Mouse (Mus musculus) liver, embryonic 14.5 days (tissue): ENCODE data around the gene Osbpl10. TPM values are rescaled to one million over a fixed set of nuclear protein-coding genes. Genes with fewer than 3 reads are reported as not detected.

ENCODE experiments used
- ATAC-seq: fragments of 200-750 bp; cut with Nextera tagmentation; 2 replicates; pipeline ENCODE4 v1.8.0; 2017; ENCODE audit warnings: moderate number of reproducible peaks, mild to moderate bottlenecking, moderate library complexity; ENCODE audit not compliant: insufficient read depth
- DNase-seq, 3 experiments: peaks; one replicate each; pipeline ENCODE4 v3.0.0-alpha.2; 2012 to 2013; ENCODE audit warnings: low read depth in 3 of 3, low spot score in 3 of 3
- H3K27ac ChIP-seq: fragments of 300-500 bp; sonication (generic); 2 replicates; pipeline ENCODE4 v1.5.1; 2014; ENCODE audit warnings: moderate library complexity, mild to moderate bottlenecking, control low read depth, inconsistent platforms
- H3K27me3 ChIP-seq: fragments of 300-500 bp; sonication (generic); 2 replicates; pipeline ENCODE4 v1.6.1; 2014; ENCODE audit warnings: mild to moderate bottlenecking, low read length, moderate library complexity; ENCODE audit not compliant: control insufficient read depth, insufficient read depth
- H3K36me3 ChIP-seq: fragments of 300-500 bp; sonication (generic); replicated peaks from 2 replicates; pipeline ENCODE4 v1.6.1; 2014; ENCODE audit warnings: low read depth; ENCODE audit not compliant: control insufficient read depth, insufficient read depth
- H3K4me1 ChIP-seq, 2 experiments: fragments of 200-500 bp in 1 of 2; fragments of 300-500 bp in 1 of 2; sonication (generic) in 1 of 2; replicated peaks; 2 replicates each; pipeline ENCODE4 v1.6.1; 2012 to 2014; ENCODE audit warnings: antibody characterized with exemption in 1 of 2, inconsistent platforms in 1 of 2, low read length in 1 of 2; ENCODE audit not compliant: control insufficient read depth in 2 of 2, insufficient read depth in 2 of 2
- H3K4me2 ChIP-seq: fragments of 300-500 bp; sonication (generic); 2 replicates; pipeline ENCODE4 v1.6.1; 2014; ENCODE audit warnings: low read depth, mild to moderate bottlenecking, control low read depth, moderate library complexity
- H3K4me3 ChIP-seq, 2 experiments: fragments of 200-500 bp in 1 of 2; fragments of 300-500 bp in 1 of 2; sonication (generic) in 1 of 2; 2 replicates each; pipeline ENCODE4 v1.5.1; 2012 to 2014; ENCODE audit warnings: low read depth in 2 of 2, low read length in 2 of 2, mild to moderate bottlenecking in 2 of 2, control low read depth in 1 of 2, inconsistent platforms in 1 of 2, moderate library complexity in 1 of 2; ENCODE audit not compliant: insufficient read depth in 1 of 2
- H3K9ac ChIP-seq: fragments of 300-500 bp; sonication (generic); replicated peaks from 2 replicates; pipeline ENCODE4 v1.6.1; 2014; ENCODE audit warnings: mild to moderate bottlenecking, control low read depth, moderate library complexity
- H3K9me3 ChIP-seq: fragments of 300-500 bp; sonication (generic); 2 replicates; pipeline ENCODE4 v1.6.1; 2016; ENCODE audit warnings: low read length, mixed read lengths; ENCODE audit not compliant: control insufficient read depth
- CTCF ChIP-seq: IDR thresholded peaks from 2 replicates; pipeline ENCODE4 v1.5.1; 2016; ENCODE audit warnings: antibody characterized with exemption, low read depth, control low read depth
- EP300 ChIP-seq: IDR thresholded peaks from 2 replicates; pipeline ENCODE4 v1.6.1; 2016; ENCODE audit warnings: antibody characterized with exemption, low read depth
- WGBS: fragments of 180-500 bp; shearing (Covaris S2); extraction: QIAGEN DNeasy Blood & Tissue Kit; methylation state at CpG from one replicate; pipeline ENCODE4 v1.1.7; 2014; ENCODE audit not compliant: insufficient replicate concordance; 5-methylcytosine and 5-hydroxymethylcytosine counted together
- polyA plus RNA-seq, 2 experiments: library from polyadenylated mRNA; depleted of rRNA in 1 of 2; stranded (reverse) in 1 of 2; unstranded in 1 of 2; fragments of >200 nt; fragmentation: Nextera tagmentation in 1 of 2; extraction: Ambion mirVana in 1 of 2; gene quantifications; 2 replicates each; pipeline versions ENCODE4 v1.2.1 to v1.2.3; 2012 to 2014

Osbpl10 gene
- polyA plus RNA-seq, 2 experiments: 0.08 to 0.29 TPM

DNA sequence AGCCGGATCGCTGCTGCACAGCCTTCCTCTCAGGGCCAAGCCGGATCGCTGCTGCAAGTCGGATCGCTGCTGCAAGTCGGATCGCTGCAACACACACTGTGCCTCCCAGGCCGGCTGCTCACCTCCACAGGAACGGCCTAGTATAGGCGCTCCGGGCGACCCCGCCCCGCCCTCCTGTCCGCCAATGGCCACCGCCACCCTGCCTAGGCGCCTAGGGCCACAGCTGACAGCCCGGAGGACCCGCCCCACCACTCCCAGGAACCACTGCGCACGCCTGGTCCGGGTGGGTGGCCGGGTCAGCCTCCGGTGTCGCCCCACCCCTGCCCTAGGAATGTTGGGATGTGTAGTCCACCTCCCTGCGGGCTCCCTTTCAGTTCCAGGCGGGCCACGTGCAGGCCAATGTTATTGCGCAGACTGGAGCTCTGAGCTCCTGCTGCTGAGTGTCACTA lies 44.6 kb upstream of the Osbpl10 start, which contains the start of gene Gpd1l:
TSS of gene Gpd1l (minus strand) at position 265 of the 449 bp plus-strand sequence.
- TF ChIP-seq EP300 (no peak), CTCF (no peak)
- whole genome bisulfite sequencing: under 1% methylated on average over 30 of the region's 30 CpGs

GRCm38 (mm10) chr9:114934231-114934630 lies 44.1 kb upstream of the Osbpl10 start:
- DNase-seq: no peak
- peak overlapping the region; percentile 36 to 57; a peak in 3 of 4 replicates for H3K4me3 ChIP-seq
- no peaks in the 10 kb centered on the region for H3K36me3 ChIP-seq
- H3K27me3 ChIP-seq: no peaks in the 10 kb centered on the region
- WGBS: 42% methylated on average over 11 of the region's 11 CpGs
- no peak for TF ChIP-seq CTCF
- no peak for TF ChIP-seq EP300
- H3K4me2 ChIP-seq: peak overlapping the region; percentile 78
- no peak overlapping the region for H3K27ac ChIP-seq
- H3K4me1 ChIP-seq: peaks cover 0 to 9% of the 10 kb centered on the region in 2 experiments; a peak in 2 of 4 replicates
- H3K9me3 ChIP-seq: no peaks in the 10 kb centered on the region
- no peak for ATAC-seq
- no peak overlapping the region for H3K9ac ChIP-seq

More for the DNA sequence above, 44.6 kb upstream of the Osbpl10 start, which contains the start of gene Gpd1l:
- H3K4me1 ChIP-seq: peaks cover 0 to 9% of the 10 kb centered on the region in 2 experiments; a peak in 2 of 4 replicates
- no peaks in the 10 kb centered on the region for H3K27me3 ChIP-seq
- no peak within 1 kb of the TSS for H3K27ac ChIP-seq
- peak within 1 kb of the TSS; percentile 39 for H3K9ac ChIP-seq
- H3K4me2 ChIP-seq: peak within 1 kb of the TSS; percentile 78
- DNase-seq (peak; percentile 76 to 78 (median 78)), ATAC-seq (peak; percentile 99)
- H3K36me3 ChIP-seq: no peaks in the 10 kb centered on the region
- no peaks in the 10 kb centered on the region for H3K9me3 ChIP-seq
- peak within 1 kb of the TSS; percentile 57 to 67 for H3K4me3 ChIP-seq

GRCm38 (mm10) chr9:114935321-114935720 lies 43.0 kb upstream of the Osbpl10 start:
- no peak overlapping the region for H3K4me3 ChIP-seq
- peaks cover 0 to 9% of the 10 kb centered on the region in 2 experiments; a peak in 2 of 4 replicates for H3K4me1 ChIP-seq
- DNase-seq (no peak), ATAC-seq (no peak)
- no peaks in the 10 kb centered on the region for H3K9me3 ChIP-seq
- 70% methylated on average over 4 of the region's 4 CpGs for WGBS
- TF ChIP-seq CTCF (no peak), EP300 (no peak)
- no peak overlapping the region for H3K9ac ChIP-seq
- no peaks in the 10 kb centered on the region for H3K36me3 ChIP-seq
- no peak overlapping the region for H3K27ac ChIP-seq
- H3K4me2 ChIP-seq: no peak overlapping the region
- no peaks in the 10 kb centered on the region for H3K27me3 ChIP-seq

DNA sequence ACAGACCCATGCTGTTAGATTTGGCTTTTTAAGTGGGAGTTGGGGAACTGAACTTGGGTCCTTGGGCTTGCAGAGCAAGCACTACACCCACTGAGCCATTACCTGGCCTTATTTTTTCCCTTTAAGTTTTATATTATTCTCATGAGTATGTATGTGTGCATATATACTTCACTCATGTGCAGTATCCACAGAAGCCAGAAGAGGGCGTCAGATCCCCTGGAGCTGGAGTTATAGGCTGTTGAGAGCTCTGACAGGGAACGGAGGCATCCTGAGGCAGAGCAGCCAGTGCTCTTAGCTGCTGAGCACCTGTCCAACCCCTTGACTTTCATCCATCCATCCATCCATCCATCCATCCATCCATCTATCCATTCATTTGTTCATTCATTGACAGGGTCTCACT lies 41.7 kb upstream of the Osbpl10 start:
- no peak overlapping the region for H3K4me3 ChIP-seq
- no peaks in the 10 kb centered on the region for H3K36me3 ChIP-seq
- no peaks in the 10 kb centered on the region for H3K27me3 ChIP-seq
- ATAC-seq: no peak
- DNase-seq: no peak
- WGBS: 51% methylated on average over 2 of the region's 2 CpGs
- peaks cover 0 to 9% of the 10 kb centered on the region in 2 experiments; a peak in 2 of 4 replicates for H3K4me1 ChIP-seq
- no peaks in the 10 kb centered on the region for H3K9me3 ChIP-seq
- TF ChIP-seq EP300 (no peak), CTCF (0 out of 2 replicates have a peak, but pooled peaks have one; percentile 5)
- H3K4me2 ChIP-seq: no peak overlapping the region
- no peak overlapping the region for H3K9ac ChIP-seq
- H3K27ac ChIP-seq: no peak overlapping the region

- Histone ChIP-seq H3K9ac (no peak overlapping the region), H3K27ac (no peak overlapping the region), H3K4me1 (no peaks in the 10 kb centered on the region), H3K36me3 (no peaks in the 10 kb centered on the region), H3K9me3 (no peaks in the 10 kb centered on the region), H3K27me3 (no peaks in the 10 kb centered on the region), H3K4me2 (no peak overlapping the region), H3K4me3 (no peak overlapping the region)
- TF ChIP-seq CTCF (no peak), EP300 (no peak)
- no peak for DNase-seq
- no peak for ATAC-seq
- WGBS: 47% methylated on average over 3 of the region's 3 CpGs
Measured at GRCm38 (mm10) chr9:114944642-114945041, 33.7 kb upstream of the Osbpl10 start.
